Mouse (Mus musculus): ENCODE data around the gene Pigp.

The Pigp gene

GRCm38 (mm10) chr16:94358091-94358490 lies 13.6 kb downstream of the Pigp start:
- WGBS, result 90% methylated on average over 3 of the region's 3 CpGs

- WGBS, result 85% methylated on average over 11 of the region's 11 CpGs
Measured at GRCm38 (mm10) chr16:94356776-94357494, 14.7 kb downstream of the Pigp start.

GRCm38 (mm10) chr16:94356046-94356445 lies 15.6 kb downstream of the Pigp start:
- WGBS, result 81% methylated on average over 7 of the region's 7 CpGs

- WGBS, result 46% methylated on average over 9 of the region's 9 CpGs
Measured at GRCm38 (mm10) chr16:94354450-94354849, 17.2 kb downstream of the Pigp start.

GRCm38 (mm10) chr16:94350287-94350677 lies 21.4 kb downstream of the Pigp start:
- 67% methylated on average over 10 of the region's 10 CpGs for WGBS

- 59% methylated on average over 11 of the region's 11 CpGs for WGBS
Measured at GRCm38 (mm10) chr16:94349588-94350286, 21.9 kb downstream of the Pigp start.

- WGBS, result 93% methylated on average over 2 of the region's 2 CpGs
Measured at GRCm38 (mm10) chr16:94348779-94349178, 22.9 kb downstream of the Pigp start.

- 84% methylated on average over 7 of the region's 7 CpGs for WGBS
Measured at GRCm38 (mm10) chr16:94347080-94347731, 24.4 kb downstream of the Pigp start.

GRCm38 (mm10) chr16:94345733-94346132 lies 25.9 kb downstream of the Pigp start:
- 77% methylated on average over 1 of the region's 1 CpGs for WGBS

GRCm38 (mm10) chr16:94339164-94340160 lies 32.2 kb downstream of the Pigp start:
- WGBS, result 93% methylated on average over 22 of the region's 22 CpGs

GRCm38 (mm10) chr16:94335656-94336055 lies 36.0 kb downstream of the Pigp start:
- WGBS, result 52% methylated on average over 5 of the region's 5 CpGs

GRCm38 (mm10) chr16:94331886-94332252 lies 39.8 kb downstream of the Pigp start:
- WGBS, result 72% methylated on average over 5 of the region's 5 CpGs

GRCm38 (mm10) chr16:94331233-94331885 lies 40.3 kb downstream of the Pigp start:
- 91% methylated on average over 9 of the region's 9 CpGs for WGBS

GRCm38 (mm10) chr16:94330429-94330828 lies 41.2 kb downstream of the Pigp start:
- 94% methylated on average over 5 of the region's 5 CpGs for WGBS

GRCm38 (mm10) chr16:94328881-94329867 lies 42.5 kb downstream of the Pigp start:
- 43% methylated on average over 25 of the region's 25 CpGs for WGBS

GRCm38 (mm10) chr16:94327781-94328711 lies 43.6 kb downstream of the Pigp start, which contains the start of gene Ripply3:
Gene Ripply3 (plus strand): TSS chr16:94328420.
- WGBS, result 3% methylated on average over 63 of the region's 63 CpGs

GRCm38 (mm10) chr16:94326008-94326407 lies 45.6 kb downstream of the Pigp start:
- 92% methylated on average over 3 of the region's 3 CpGs for WGBS

GRCm38 (mm10) chr16:94323681-94324080 lies 48.0 kb downstream of the Pigp start:
- 72% methylated on average over 5 of the region's 5 CpGs for WGBS

GRCm38 (mm10) chr16:94320223-94320622 lies 51.4 kb downstream of the Pigp start:
- 85% methylated on average over 5 of the region's 5 CpGs for WGBS

Measured in cerebral cortex, adult 2 months (tissue).